Mouse (Mus musculus): Measurements from ENCODE around the gene Tk1.

GRCm38 (mm10) chr11:117826164-117826563 is 272 bp upstream of the Tk1 start:
- TF ChIP-seq CTCF (IDR thresholded peaks at IDR 0.05; ENCODE audit: low read depth) (no peak), EP300 (IDR thresholded peaks at IDR 0.05; ENCODE audit: low read depth) (no peak)
